Mouse (Mus musculus) limb, embryonic 15.5 days (tissue): Measurements from ENCODE around the gene Arhgef40. TPM values are rescaled to one million over a fixed set of nuclear protein-coding genes. Genes with fewer than 3 reads are reported as not detected.

Source experiments
- ATAC-seq: fragments of 200-750 bp; cut with Nextera tagmentation; 2 replicates; pipeline ENCODE4 v1.8.0; 2017; ENCODE audit warnings: low read depth, moderate TSS enrichment; ENCODE audit not compliant: insufficient number of reproducible peaks, low FRiP score, low TSS enrichment
- H3K27ac ChIP-seq: fragments of 300-500 bp; sonication (generic); 2 replicates; pipeline ENCODE4 v1.5.1; 2015; ENCODE audit warnings: moderate library complexity, mild to moderate bottlenecking, inconsistent platforms
- H3K27me3 ChIP-seq: fragments of 300-500 bp; sonication (generic); 2 replicates; pipeline ENCODE4 v1.6.1; 2015; ENCODE audit warnings: inconsistent platforms
- H3K36me3 ChIP-seq: fragments of 300-500 bp; sonication (generic); 2 replicates; pipeline ENCODE4 v1.6.1; 2015; ENCODE audit warnings: inconsistent platforms
- H3K4me1 ChIP-seq: fragments of 300-500 bp; sonication (generic); 2 replicates; pipeline ENCODE4 v1.6.1; 2015; ENCODE audit warnings: inconsistent platforms
- H3K4me2 ChIP-seq: fragments of 300-500 bp; sonication (generic); 2 replicates; pipeline ENCODE4 v1.6.1; 2015; ENCODE audit warnings: mild to moderate bottlenecking, inconsistent platforms
- H3K4me3 ChIP-seq: fragments of 300-500 bp; sonication (generic); 2 replicates; pipeline ENCODE4 v1.5.1; 2015; ENCODE audit warnings: mild to moderate bottlenecking, inconsistent platforms
- H3K9ac ChIP-seq: fragments of 300-500 bp; sonication (generic); 2 replicates; pipeline ENCODE4 v1.6.1; 2015; ENCODE audit warnings: inconsistent platforms
- H3K9me3 ChIP-seq: fragments of 300-500 bp; sonication (generic); 2 replicates; pipeline ENCODE4 v1.6.1; 2016; ENCODE audit warnings: inconsistent platforms
- WGBS: fragments of 180-500 bp; shearing (Covaris S2); methylation state at CpG from one replicate; pipeline ENCODE4 v1.1.7; 2015; 5-methylcytosine and 5-hydroxymethylcytosine counted together
- polyA plus RNA-seq: library from polyadenylated mRNA; unstranded; fragments of >200 nt; fragmentation: Nextera tagmentation; extraction: Ambion mirVana; gene quantifications from 2 replicates; pipeline ENCODE4 v1.2.1, GENCODE M21; 2015

The Arhgef40 gene
- polyA plus RNA-seq, 1 experiment from 2014 or later: 149 TPM

DNA sequence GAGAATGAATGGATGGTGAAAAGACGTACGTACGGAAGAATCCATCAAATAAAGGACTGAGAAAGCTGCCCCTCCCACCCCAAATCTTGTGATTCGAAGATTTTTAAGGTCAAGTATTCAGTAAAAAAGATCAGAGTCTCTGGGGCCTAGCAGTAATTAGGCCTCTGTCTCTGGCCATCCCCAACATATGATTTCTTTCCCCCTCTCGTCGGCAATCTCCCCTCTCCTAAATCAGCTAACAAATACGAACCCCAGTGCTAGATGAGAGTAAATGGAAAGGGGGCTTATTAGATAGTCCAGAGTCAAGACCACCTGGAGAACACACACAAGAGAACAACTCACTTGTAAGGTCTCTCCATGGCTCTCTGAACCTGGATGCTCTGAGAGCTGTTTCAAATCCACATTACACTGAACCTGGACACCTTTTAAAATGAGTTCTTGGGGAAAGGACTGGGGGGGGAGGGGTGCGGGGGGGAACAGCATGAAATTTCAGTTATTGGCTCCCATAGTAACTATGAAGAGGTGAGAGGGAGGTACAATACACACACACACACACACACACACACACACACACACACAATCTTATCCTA is 28.6 kb downstream of the Arhgef40 start:
- peak overlapping the region; percentile 91; the same call in 1 of the 2 replicates for H3K27ac ChIP-seq
- no peak overlapping the region for H3K9ac ChIP-seq
- H3K4me3 ChIP-seq: peak overlapping the region; percentile 66
- H3K4me1 ChIP-seq: peaks cover 46% of the 10 kb centered on the region
- H3K36me3 ChIP-seq: peaks cover 12% of the 10 kb centered on the region
- H3K9me3 ChIP-seq: no peaks in the 10 kb centered on the region
- H3K27me3 ChIP-seq: no peaks in the 10 kb centered on the region
- H3K4me2 ChIP-seq: peak overlapping the region; percentile 61; the same call in 1 of the 2 replicates
- no peak for ATAC-seq
- 46% methylated on average over 8 of the region's 8 CpGs for WGBS

DNA sequence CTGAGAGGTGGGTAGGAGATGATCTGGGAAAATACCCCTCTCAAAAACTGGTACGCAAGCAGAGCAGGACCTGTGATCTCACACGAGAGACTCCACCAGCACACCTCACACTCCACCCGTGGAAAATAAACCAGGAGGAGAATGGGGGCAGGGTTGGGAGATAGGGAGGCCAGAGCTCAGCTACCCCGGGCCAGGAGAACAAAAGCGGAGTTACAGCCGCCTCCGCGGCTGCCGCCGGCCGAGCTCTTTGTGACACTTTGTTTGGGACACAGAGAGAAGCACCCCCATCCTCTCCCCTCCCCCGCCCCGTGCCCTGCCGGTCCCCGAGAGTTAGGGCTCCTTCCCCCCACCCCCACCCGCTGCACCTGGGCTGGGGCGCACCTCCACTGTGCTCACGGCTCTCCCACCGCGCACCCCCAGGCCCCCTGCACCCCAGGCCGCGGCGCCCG is 29.3 kb downstream of the Arhgef40 start:
- WGBS: 1% methylated on average over 11 of the region's 24 CpGs
- Histone ChIP-seq H3K4me1 (peaks cover 48% of the 10 kb centered on the region), H3K9ac (peak overlapping the region; percentile 69), H3K27me3 (no peaks in the 10 kb centered on the region), H3K36me3 (peaks cover 6% of the 10 kb centered on the region; the same call in 1 of the 2 replicates), H3K9me3 (no peaks in the 10 kb centered on the region), H3K4me3 (peak overlapping the region; percentile 66), H3K27ac (peak overlapping the region; percentile 91), H3K4me2 (peak overlapping the region; percentile 61)
- ATAC-seq: no peak

DNA sequence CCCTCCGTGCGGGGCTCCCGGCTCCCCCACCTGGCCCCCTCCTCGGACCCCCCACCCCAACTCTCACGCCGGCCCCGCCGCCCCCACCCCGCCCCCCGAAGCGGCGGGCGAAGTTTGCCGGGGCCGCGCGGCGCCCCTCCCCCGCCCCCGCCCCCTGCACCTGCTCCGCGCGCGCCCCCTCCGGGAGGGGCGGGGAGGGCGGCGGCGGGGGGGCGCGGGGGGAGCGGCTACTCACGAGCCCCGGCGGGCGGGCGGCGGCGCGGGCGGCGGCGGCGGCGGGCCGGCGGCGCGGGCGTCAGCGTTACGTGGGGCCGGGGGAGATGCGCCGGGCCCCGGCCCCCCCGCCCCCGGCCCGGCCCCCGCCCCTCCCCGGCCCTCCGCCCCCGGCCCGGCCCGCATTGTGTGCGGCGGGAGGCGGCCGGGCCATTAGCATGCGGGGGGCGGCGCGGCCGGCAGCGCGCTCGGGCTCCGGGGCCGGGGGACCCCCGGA is 29.8 kb downstream of the Arhgef40 start:
- Histone ChIP-seq H3K36me3 (peaks cover 1% of the 10 kb centered on the region; the same call in 1 of the 2 replicates), H3K9ac (peak overlapping the region; percentile 69), H3K4me3 (peak overlapping the region; percentile 66), H3K4me2 (peak overlapping the region; percentile 61), H3K4me1 (peaks cover 48% of the 10 kb centered on the region), H3K9me3 (no peaks in the 10 kb centered on the region), H3K27ac (peak overlapping the region; percentile 91), H3K27me3 (no peaks in the 10 kb centered on the region)
- ATAC-seq: 0 out of 2 replicates have a peak, but pooled peaks have one; percentile 43
- 0% methylated on average over 4 of the region's 80 CpGs for WGBS

DNA sequence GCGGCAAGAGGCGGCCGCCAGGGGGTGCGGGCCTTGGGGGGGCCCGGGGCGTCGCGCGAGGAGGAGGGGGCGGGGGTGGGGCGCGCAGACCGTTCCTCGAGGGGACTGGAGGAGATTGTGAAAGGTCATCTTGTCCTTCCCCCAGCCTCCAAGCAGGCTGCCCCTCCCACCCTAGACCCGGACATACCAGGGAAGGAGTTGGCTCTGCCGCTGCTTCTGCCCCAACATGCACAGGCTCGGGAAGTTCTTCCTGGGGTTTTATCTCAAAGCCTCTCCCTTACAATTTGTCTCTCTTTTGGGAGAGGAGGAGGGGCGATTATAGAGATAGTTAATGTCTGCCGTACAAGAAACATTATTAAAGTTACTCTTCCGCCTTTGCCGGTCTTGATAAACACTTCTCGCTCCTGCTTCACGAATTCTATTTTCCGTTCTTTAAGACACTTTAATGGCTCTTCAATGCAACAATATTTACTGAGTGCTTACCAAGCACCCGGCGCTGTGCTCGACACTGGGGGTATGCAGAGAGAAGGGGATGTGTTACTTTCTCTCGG is 30.3 kb downstream of the Arhgef40 start:
- 0 out of 2 replicates have a peak, but pooled peaks have one; percentile 33 for ATAC-seq
- H3K27me3 ChIP-seq: no peaks in the 10 kb centered on the region
- peak overlapping the region; percentile 91 for H3K27ac ChIP-seq
- no peaks in the 10 kb centered on the region for H3K36me3 ChIP-seq
- under 1% methylated on average over 14 of the region's 28 CpGs for WGBS
- H3K9me3 ChIP-seq: no peaks in the 10 kb centered on the region
- peak overlapping the region; percentile 66 for H3K4me3 ChIP-seq
- H3K4me2 ChIP-seq: peak overlapping the region; percentile 61
- H3K4me1 ChIP-seq: peaks cover 44% of the 10 kb centered on the region
- peak overlapping the region; percentile 69 for H3K9ac ChIP-seq

DNA sequence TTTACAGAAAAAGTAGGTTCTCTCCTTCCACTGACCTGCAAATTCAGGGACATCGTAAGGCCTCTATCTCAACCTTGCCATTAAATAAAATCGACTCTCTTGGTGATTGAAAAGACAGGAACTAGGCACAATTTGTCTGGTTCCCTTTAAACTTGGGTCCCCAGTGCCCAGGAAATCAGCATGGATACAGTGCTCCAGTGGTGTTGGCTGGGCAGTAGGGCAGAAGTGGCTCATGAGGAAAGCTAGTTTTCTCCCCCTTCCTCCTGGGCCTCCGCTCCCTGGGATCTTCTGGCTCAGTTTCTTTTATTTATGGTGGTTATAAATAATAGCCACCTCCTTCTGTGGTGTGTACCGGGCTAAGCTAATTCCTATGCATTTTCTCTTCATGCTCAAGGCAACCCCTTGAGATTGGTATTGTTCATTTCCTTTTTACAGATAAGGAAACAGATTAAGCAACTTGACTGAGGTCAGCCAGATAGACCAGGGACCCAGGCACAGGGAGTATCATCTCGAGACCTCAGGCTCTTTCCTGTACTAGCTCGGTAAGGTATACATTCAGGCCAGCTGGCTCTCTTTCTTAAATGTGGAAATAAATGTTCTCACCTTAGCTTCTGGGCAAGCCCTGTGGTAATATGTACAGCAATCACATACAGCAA is 31.1 kb downstream of the Arhgef40 start, which contains the start of gene Tmem253:
Tmem253 (plus strand) TSS at position 214 of the 656 bp plus-strand sequence.
- Histone ChIP-seq H3K9me3 (no peaks in the 10 kb centered on the region), H3K27me3 (no peaks in the 10 kb centered on the region), H3K9ac (peak within 1 kb of the TSS; percentile 69), H3K36me3 (no peaks in the 10 kb centered on the region), H3K4me3 (peak within 1 kb of the TSS; percentile 66), H3K27ac (peak within 1 kb of the TSS; percentile 91), H3K4me2 (peak within 1 kb of the TSS; percentile 61), H3K4me1 (peaks cover 37% of the 10 kb centered on the region)
- no peak for ATAC-seq
- WGBS: 28% methylated on average over 6 of the region's 6 CpGs

DNA sequence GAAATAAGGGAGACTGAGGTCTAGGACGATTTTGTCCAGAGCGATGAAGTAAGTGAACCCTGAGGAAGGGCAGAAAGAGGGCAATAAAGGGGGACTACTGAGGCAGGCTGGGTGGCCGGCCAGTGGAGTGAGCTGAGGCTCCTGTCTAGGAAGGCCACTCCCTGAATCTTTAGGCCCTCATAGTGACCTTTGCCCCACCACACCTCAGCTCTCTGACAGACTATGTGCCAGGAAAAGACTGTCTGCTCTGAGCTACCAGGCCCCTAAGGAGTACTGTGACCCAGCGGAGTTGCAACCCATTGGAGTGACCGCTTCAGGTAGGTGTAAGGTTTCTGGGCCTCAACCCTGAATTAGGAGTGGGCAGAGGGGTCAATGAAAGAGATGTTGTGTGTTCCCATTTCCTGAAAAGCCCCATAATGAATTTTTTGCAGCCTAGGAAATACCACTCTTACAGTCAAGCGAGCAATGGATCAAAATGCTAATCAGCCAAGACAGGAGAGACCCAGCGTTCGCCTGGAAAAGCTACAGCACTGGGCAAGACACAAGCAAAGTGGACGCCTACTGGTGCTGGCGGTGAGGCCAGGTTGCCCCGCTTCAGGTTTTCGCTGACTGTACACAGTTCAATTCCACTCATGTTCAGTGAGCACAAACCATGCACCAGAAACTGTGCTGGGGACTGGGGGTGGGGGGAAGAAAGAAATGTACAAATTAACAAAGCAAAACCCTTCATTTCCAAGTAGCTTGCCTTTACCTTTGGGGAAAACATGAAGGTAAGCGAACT is 32.3 kb downstream of the Arhgef40 start:
- 79% methylated on average over 13 of the region's 13 CpGs for WGBS
- H3K36me3 ChIP-seq: no peaks in the 10 kb centered on the region
- H3K9ac ChIP-seq: no peak overlapping the region
- no peak overlapping the region for H3K4me2 ChIP-seq
- no peak overlapping the region for H3K27ac ChIP-seq
- H3K27me3 ChIP-seq: no peaks in the 10 kb centered on the region
- peaks cover 45% of the 10 kb centered on the region for H3K4me1 ChIP-seq
- no peaks in the 10 kb centered on the region for H3K9me3 ChIP-seq
- ATAC-seq: no peak
- H3K4me3 ChIP-seq: no peak overlapping the region

DNA sequence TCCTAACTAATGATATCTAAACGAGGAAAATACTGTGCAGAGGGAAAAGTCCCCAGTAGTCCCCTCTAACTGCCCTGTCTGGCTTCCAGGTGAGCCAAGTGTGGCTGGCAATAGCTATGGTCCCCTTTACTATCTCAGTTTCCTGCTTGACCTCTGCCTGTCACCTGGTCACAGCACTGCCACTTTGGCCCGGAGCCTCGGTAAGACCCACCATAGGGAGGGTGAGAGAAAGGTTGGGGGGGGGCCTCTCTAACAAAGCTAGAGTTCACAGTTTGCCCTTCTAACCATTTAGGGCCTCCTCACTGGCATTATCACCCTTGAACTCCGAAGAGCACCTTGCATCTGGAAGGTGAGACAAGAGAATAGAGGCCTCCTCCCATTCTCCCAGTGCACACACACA is 33.1 kb downstream of the Arhgef40 start:
- Histone ChIP-seq H3K4me3 (no peak overlapping the region), H3K36me3 (no peaks in the 10 kb centered on the region), H3K27ac (no peak overlapping the region), H3K27me3 (no peaks in the 10 kb centered on the region), H3K4me1 (peaks cover 50% of the 10 kb centered on the region), H3K9me3 (no peaks in the 10 kb centered on the region), H3K4me2 (no peak overlapping the region), H3K9ac (no peak overlapping the region)
- ATAC-seq: no peak
- 78% methylated on average over 4 of the region's 4 CpGs for whole genome bisulfite sequencing

DNA sequence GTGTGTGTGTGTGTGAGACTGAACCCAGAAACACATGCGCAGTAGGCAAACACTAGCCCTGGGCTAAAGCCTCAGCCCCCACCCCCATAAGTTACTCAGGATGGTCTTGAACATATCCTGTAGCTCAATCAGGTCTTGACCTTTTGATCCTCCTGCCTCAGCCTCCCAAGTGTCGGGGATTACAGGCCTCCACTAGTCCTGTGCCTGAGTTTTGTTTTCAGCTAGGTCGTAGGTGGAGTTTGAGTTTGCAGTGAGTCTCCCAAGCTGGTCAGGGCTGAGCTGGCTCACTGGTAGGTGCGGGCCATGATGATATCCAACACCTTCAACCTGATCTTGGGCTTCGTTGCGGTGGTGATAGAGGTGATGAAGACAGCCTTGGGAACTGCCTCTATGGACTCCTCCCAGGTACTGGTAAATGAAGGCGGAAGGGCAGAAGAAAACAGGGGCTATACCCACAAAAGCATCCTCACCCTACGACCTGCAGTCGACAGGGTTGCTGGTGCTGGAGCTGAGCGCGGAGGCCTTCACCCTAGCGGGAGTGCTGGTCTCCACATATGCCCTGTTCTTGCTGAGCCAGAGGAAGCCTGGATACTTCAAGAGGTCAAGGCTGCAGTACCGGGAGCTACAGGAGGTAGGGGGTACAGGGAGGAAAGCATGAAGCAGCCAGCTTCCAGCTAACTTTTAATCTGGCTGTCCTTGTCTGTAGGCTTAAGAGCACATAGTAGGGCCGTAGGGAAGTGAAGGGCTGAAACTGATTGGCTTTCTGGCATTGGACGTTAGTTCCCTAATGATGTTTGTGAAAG is 33.9 kb downstream of the Arhgef40 start:
- H3K9me3 ChIP-seq: no peaks in the 10 kb centered on the region
- peak overlapping the region; percentile 66 for H3K4me3 ChIP-seq
- no peak overlapping the region for H3K9ac ChIP-seq
- H3K27me3 ChIP-seq: no peaks in the 10 kb centered on the region
- no peak for ATAC-seq
- H3K27ac ChIP-seq: peak overlapping the region; percentile 99
- 84% methylated on average over 15 of the region's 15 CpGs for WGBS
- peak overlapping the region; percentile 55 for H3K4me2 ChIP-seq
- H3K36me3 ChIP-seq: no peaks in the 10 kb centered on the region
- H3K4me1 ChIP-seq: peaks cover 57% of the 10 kb centered on the region

DNA sequence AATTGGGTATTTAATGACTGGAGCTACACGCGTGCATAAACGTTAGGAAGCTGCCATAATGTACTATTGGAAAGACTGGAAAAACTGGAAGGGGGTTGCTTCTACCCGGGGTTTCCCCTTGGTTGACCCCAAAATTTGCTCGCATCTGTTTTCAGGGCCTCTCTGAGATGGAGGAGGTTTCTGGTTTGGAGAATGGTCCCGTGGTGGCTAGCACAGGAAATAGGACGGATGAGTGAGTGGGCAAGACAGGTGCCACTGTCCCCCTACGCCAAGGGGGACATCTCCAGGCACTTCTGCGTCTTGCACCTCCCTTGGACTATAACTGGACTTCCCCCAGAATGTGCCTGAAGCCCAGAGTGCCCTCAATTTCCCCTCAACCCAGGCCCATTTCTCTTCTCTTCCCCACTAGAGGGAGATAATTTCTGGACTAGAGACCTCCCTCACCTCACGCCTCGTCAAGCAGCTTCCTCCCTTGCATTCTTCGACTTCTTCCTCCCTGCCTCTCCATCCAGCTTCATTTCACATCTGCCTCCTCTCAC is 34.6 kb downstream of the Arhgef40 start:
- Histone ChIP-seq H3K4me3 (peak overlapping the region; percentile 66), H3K4me2 (peak overlapping the region; percentile 55), H3K9me3 (no peaks in the 10 kb centered on the region), H3K4me1 (peaks cover 53% of the 10 kb centered on the region), H3K27me3 (no peaks in the 10 kb centered on the region), H3K9ac (peak overlapping the region; percentile 81), H3K27ac (peak overlapping the region; percentile 99), H3K36me3 (no peaks in the 10 kb centered on the region)
- ATAC-seq: peak; percentile 0; the same call in 1 of the 2 replicates
- WGBS: 28% methylated on average over 12 of the region's 12 CpGs

DNA sequence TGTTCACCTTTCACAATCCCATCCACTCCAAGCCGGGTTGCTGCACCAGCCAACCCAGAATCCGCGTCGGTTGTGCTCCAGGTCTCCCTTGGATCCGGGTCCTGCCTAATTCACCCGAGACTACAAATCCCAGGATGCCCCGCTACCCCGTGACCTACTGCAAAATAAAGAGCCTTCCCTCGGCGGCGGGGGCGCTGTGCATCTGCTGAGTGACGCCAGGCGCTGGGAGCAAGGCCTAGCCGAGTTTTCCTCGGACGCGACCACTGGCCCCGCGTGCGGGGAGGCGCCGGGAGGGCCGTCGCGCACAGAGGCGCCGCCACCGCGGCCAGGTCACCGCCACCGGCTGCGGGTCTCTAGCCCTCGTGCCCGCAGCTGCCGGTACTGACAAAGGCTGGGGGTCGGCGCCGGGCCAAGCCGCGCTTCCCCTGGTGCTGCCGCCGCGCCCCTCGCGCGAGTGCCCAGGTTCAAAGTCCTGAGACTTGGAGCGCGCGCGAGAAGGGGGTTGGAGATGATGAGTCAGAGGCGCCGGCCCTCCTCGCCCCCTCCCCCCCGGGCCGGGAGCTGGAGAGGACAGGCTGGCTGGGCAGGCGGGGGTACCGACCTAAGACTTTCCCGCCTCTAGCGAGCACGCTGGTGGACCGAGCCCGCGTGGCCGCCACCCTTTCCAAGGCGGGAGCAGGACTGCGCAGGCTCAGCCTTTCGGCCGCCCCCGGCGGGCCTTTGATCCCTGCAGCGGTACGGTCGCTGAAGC is 35.2 kb downstream of the Arhgef40 start:
- H3K4me2 ChIP-seq: peak overlapping the region; percentile 55
- H3K27ac ChIP-seq: peak overlapping the region; percentile 99
- no peaks in the 10 kb centered on the region for H3K9me3 ChIP-seq
- H3K36me3 ChIP-seq: no peaks in the 10 kb centered on the region
- H3K9ac ChIP-seq: peak overlapping the region; percentile 81
- WGBS: under 1% methylated on average over 69 of the region's 74 CpGs
- H3K4me1 ChIP-seq: peaks cover 53% of the 10 kb centered on the region
- H3K4me3 ChIP-seq: peak overlapping the region; percentile 66
- no peaks in the 10 kb centered on the region for H3K27me3 ChIP-seq
- peak; percentile 91 for ATAC-seq
